Mouse (Mus musculus) adrenal gland, postnatal 14 days (tissue): ENCODE data around the gene Chrna1. TPM values are rescaled to one million over a fixed set of nuclear protein-coding genes. Genes with fewer than 3 reads are reported as not detected.
"Not testable (repeated sequence)": the region's sequence is repeated elsewhere in the genome, so short reads cannot be mapped to it uniquely, and the experiment has no call there.

Source experiments
- DNase-seq: peaks from one replicate; pipeline ENCODE4 v3.0.0; 2021; ENCODE audit warnings: mixed read lengths
- total RNA-seq: library from RNA; stranded (reverse); gene quantifications from 2 replicates; pipeline ENCODE4 v1.2.3, GENCODE M21; 2021

Chrna1 gene
- total RNA-seq, 1 experiment from 2014 or later = not detected

GRCm38 (mm10) chr2:73557061-73557460 is 23.1 kb downstream of the Chrna1 start:
- DNase-seq = not testable (repeated sequence)

- DNase-seq = no peak
These were observed 25.7 kb downstream of the Chrna1 start for GRCm38 (mm10) chr2:73554389-73554788.

- no peak for DNase-seq
These were observed 27.2 kb downstream of the Chrna1 start for GRCm38 (mm10) chr2:73552926-73553325.

- no peak for DNase-seq
These were observed 29.4 kb downstream of the Chrna1 start for GRCm38 (mm10) chr2:73550725-73551124.

GRCm38 (mm10) chr2:73548542-73548941 is 31.6 kb downstream of the Chrna1 start:
- no peak for DNase-seq

GRCm38 (mm10) chr2:73547256-73547655 is 32.9 kb downstream of the Chrna1 start:
- no peak for DNase-seq

GRCm38 (mm10) chr2:73545556-73545955 is 34.6 kb downstream of the Chrna1 start:
- no peak for DNase-seq

- no peak for DNase-seq
These were observed 39.5 kb downstream of the Chrna1 start for GRCm38 (mm10) chr2:73540450-73541162.

GRCm38 (mm10) chr2:73539697-73540096 is 40.4 kb downstream of the Chrna1 start:
- DNase-seq = no peak

- DNase-seq = no peak
These were observed 41.0 kb downstream of the Chrna1 start for GRCm38 (mm10) chr2:73539141-73539540.

GRCm38 (mm10) chr2:73538590-73538989 is 41.5 kb downstream of the Chrna1 start:
- no peak for DNase-seq

GRCm38 (mm10) chr2:73536091-73536783 is 43.9 kb downstream of the Chrna1 start:
- no peak for DNase-seq

GRCm38 (mm10) chr2:73534720-73535119 is 45.4 kb downstream of the Chrna1 start:
- DNase-seq = no peak

- no peak for DNase-seq
These were observed 49.7 kb downstream of the Chrna1 start for GRCm38 (mm10) chr2:73530487-73530886.

- DNase-seq = peak; percentile 89
These were observed 50.5 kb downstream of the Chrna1 start, which contains the start of gene Wipf1 for GRCm38 (mm10) chr2:73529356-73530330. Gene Wipf1, minus strand, starts transcription at chr2:73529734.

GRCm38 (mm10) chr2:73528516-73529355 is 51.4 kb downstream of the Chrna1 start:
- peak; percentile 60 for DNase-seq

- DNase-seq = no peak
These were observed 52.2 kb downstream of the Chrna1 start for GRCm38 (mm10) chr2:73527956-73528355.

- DNase-seq = peak; percentile 40
These were observed 53.4 kb downstream of the Chrna1 start for GRCm38 (mm10) chr2:73526691-73527090.

- DNase-seq = peak; percentile 71
These were observed 57.2 kb downstream of the Chrna1 start for GRCm38 (mm10) chr2:73522891-73523290.

- DNase-seq = no peak
These were observed 57.8 kb downstream of the Chrna1 start for GRCm38 (mm10) chr2:73522336-73522735.

- DNase-seq = no peak
These were observed 58.4 kb downstream of the Chrna1 start for GRCm38 (mm10) chr2:73521737-73522136.
